In genomic region chr1:91313251-91313650, GRCm38 (mm10) we compare ENCODE assay signal across 10 mouse cellular contexts. TPM values are rescaled to one million over a fixed set of nuclear protein-coding genes. Genes with fewer than 3 reads are reported as not detected.
DNase-seq lines count a peak whose midpoint lies in the region; ATAC-seq and TF ChIP-seq lines count a peak whose summit lies in the region.
"Had no signal": no experiment of that assay in that cellular context is flagged by ENCODE, and none has a peak within 500 bp of the region (broad histone marks: within the 10 kb centered on the region; RNA-seq: fewer than 3 reads in every experiment).

No protein-coding gene starts in this region.

- no peak overlapping the region for H3K4me3 ChIP-seq in forebrain, postnatal 0 days (ENCODE audit: low read depth, low read length)
- H3K4me3 ChIP-seq in limb, embryonic 14.5 days (replicated peaks; ENCODE audit: low read length): no peak overlapping the region
- no peak overlapping the region for H3K4me3 ChIP-seq in liver, embryonic 12.5 days
- H3K4me3 ChIP-seq: liver, embryonic 13.5 days had no signal

- H3K27me3 ChIP-seq in forebrain, postnatal 0 days (ENCODE audit: insufficient read depth, low read length): no peaks in the 10 kb centered on the region
- H3K27me3 ChIP-seq in limb, embryonic 14.5 days (ENCODE audit: control insufficient read depth, insufficient read depth, low read length): no peaks in the 10 kb centered on the region
- no peaks in the 10 kb centered on the region for H3K27me3 ChIP-seq in liver, embryonic 12.5 days (replicated peaks)
- H3K27me3 ChIP-seq: liver, embryonic 13.5 days had no signal

- H3K27ac ChIP-seq in forebrain, postnatal 0 days (ENCODE audit: low read depth, low read length): peak overlapping the region; percentile 29; the same call in 1 of the 2 replicates
- peak overlapping the region; percentile 55; the same call in 1 of the 2 replicates for H3K27ac ChIP-seq in limb, embryonic 14.5 days (replicated peaks; ENCODE audit: low read depth, low read length)
- H3K27ac ChIP-seq in liver, embryonic 12.5 days: no peak overlapping the region
- H3K27ac ChIP-seq: hindbrain, postnatal 0 days; liver, embryonic 13.5 days had no signal

- H3K4me1 ChIP-seq in forebrain, postnatal 0 days (ENCODE audit: insufficient read depth): no peaks in the 10 kb centered on the region
- H3K4me1 ChIP-seq in limb, embryonic 14.5 days (ENCODE audit: control insufficient read depth, insufficient read depth, low read length): peaks cover 4% of the 10 kb centered on the region; the same call in 1 of the 2 replicates
- H3K4me1 ChIP-seq in liver, embryonic 12.5 days: no peaks in the 10 kb centered on the region

- whole genome bisulfite sequencing in forebrain, postnatal 0 days: 29% methylated on average over 5 of the region's 5 CpGs
- WGBS in limb, embryonic 14.5 days: 38% methylated on average over 5 of the region's 5 CpGs
- WGBS in liver, embryonic 12.5 days (ENCODE audit: insufficient replicate concordance): 73% methylated on average over 5 of the region's 5 CpGs

- peaks cover 24% of the 10 kb centered on the region for H3K36me3 ChIP-seq in forebrain, postnatal 0 days (ENCODE audit: insufficient read depth)
- peaks cover 30% of the 10 kb centered on the region for H3K36me3 ChIP-seq in limb, embryonic 14.5 days (ENCODE audit: control insufficient read depth, insufficient read depth, low read length)
- peaks cover 68% of the 10 kb centered on the region for H3K36me3 ChIP-seq in liver, embryonic 12.5 days

- H3K9ac ChIP-seq in forebrain, postnatal 0 days: no peak overlapping the region
- peak overlapping the region; percentile 5; the same call in 1 of the 2 replicates for H3K9ac ChIP-seq in limb, embryonic 14.5 days (ENCODE audit: low read depth, low read length, severe bottlenecking)
- H3K9ac ChIP-seq in liver, embryonic 12.5 days: no peak overlapping the region
- H3K9ac ChIP-seq: liver, embryonic 13.5 days had no signal

- no peak for TF ChIP-seq CTCF in forebrain, postnatal 0 days (IDR thresholded peaks at IDR 0.05; ENCODE audit: low read depth)

- no peak for TF ChIP-seq POLR2A in limb, embryonic 14.5 days (IDR thresholded peaks at IDR 0.05; ENCODE audit: borderline replicate concordance, extremely low read depth, insufficient read depth, insufficient read length)

- DNase-seq in heart, adult 18-20 months: peak; percentile 36 to 39
- no peak for DNase-seq in heart, adult 11 months
- DNase-seq in NIH3T3 (ENCODE audit: low read depth): peak; percentile 75
- DNase-seq in forebrain, postnatal 0 days: no peak
- DNase-seq in limb, embryonic 14.5 days (ENCODE audit: low spot score): peak; percentile 28
- DNase-seq in left cerebral cortex, adult 18-20 months (ENCODE audit: low spot score in 2 of 2): no peak
- no peak for DNase-seq in right cerebral cortex, postnatal 25 days
- DNase-seq: liver, embryonic 13.5 days had no signal

- 0 out of 2 replicates have a peak, but pooled peaks have one; percentile 25 for ATAC-seq in forebrain, postnatal 0 days
- ATAC-seq in limb, embryonic 14.5 days (ENCODE audit: low FRiP score, low read depth): peak; percentile 86
- ATAC-seq in liver, embryonic 12.5 days: no peak
- ATAC-seq: hindbrain, postnatal 0 days had no signal

- H3K9me3 ChIP-seq in forebrain, postnatal 0 days (ENCODE audit: low read length): no peaks in the 10 kb centered on the region
- no peaks in the 10 kb centered on the region for H3K9me3 ChIP-seq in limb, embryonic 14.5 days (ENCODE audit: control insufficient read depth, low read length)
- no peaks in the 10 kb centered on the region for H3K9me3 ChIP-seq in liver, embryonic 12.5 days (replicated peaks)
- H3K9me3 ChIP-seq: liver, embryonic 13.5 days had no signal

- H3K4me2 ChIP-seq in forebrain, postnatal 0 days (ENCODE audit: low read depth): no peak overlapping the region
- H3K4me2 ChIP-seq in limb, embryonic 14.5 days (replicated peaks; ENCODE audit: low read depth, low read length, severe bottlenecking): no peak overlapping the region
- H3K4me2 ChIP-seq in liver, embryonic 12.5 days: no peak overlapping the region
- H3K4me2 ChIP-seq: liver, embryonic 13.5 days had no signal

RNA-seq across cellular contexts. Expression of gene Espnl, which starts 8.6 kb away (rescaled TPM):
- total RNA-seq in heart, adult 18-20 months (2021): not detected
- 0.15 and 0.19 TPM in 2 replicates for total RNA-seq in forebrain, postnatal 0 days (2014; rRNA removed)
- polyA plus RNA-seq in forebrain, postnatal 0 days (2015; fragmentation: Nextera tagmentation; extraction: Ambion mirVana): 0.08 and 0.13 TPM in 2 replicates
- 0.08 and 0.10 TPM in 2 replicates for polyA plus RNA-seq in limb, embryonic 14.5 days (2012; rRNA removed)
- polyA plus RNA-seq in limb, embryonic 14.5 days (2014; fragmentation: Nextera tagmentation; extraction: Ambion mirVana): 0.03 and 0.08 TPM in 2 replicates
- polyA plus RNA-seq in liver, embryonic 12.5 days (2016; fragmentation: Nextera tagmentation; extraction: Ambion mirVana): 0.05 and 0.07 TPM in 2 replicates
- total RNA-seq in left cerebral cortex, adult 18-20 months (2021): under 1 TPM; 0.16 to 0.26 TPM
- polyA plus RNA-seq: liver, embryonic 13.5 days had no signal

RNA-seq across cellular contexts. Expression of gene Scly, which starts 15.1 kb away (rescaled TPM):
- total RNA-seq in heart, adult 18-20 months (2021): 10 to 100 TPM; 15.9 to 18.7 TPM
- total RNA-seq in forebrain, postnatal 0 days (2014; rRNA removed): 6.7 and 8.7 TPM in 2 replicates
- 5.4 and 6.4 TPM in 2 replicates for polyA plus RNA-seq in forebrain, postnatal 0 days (2015; fragmentation: Nextera tagmentation; extraction: Ambion mirVana)
- polyA plus RNA-seq in limb, embryonic 14.5 days (2012; rRNA removed): 13.5 and 15.0 TPM in 2 replicates
- polyA plus RNA-seq in limb, embryonic 14.5 days (2014; fragmentation: Nextera tagmentation; extraction: Ambion mirVana): 10.7 and 11.6 TPM in 2 replicates
- polyA plus RNA-seq in liver, embryonic 12.5 days (2016; fragmentation: Nextera tagmentation; extraction: Ambion mirVana): 28.8 and 30.0 TPM in 2 replicates
- total RNA-seq in left cerebral cortex, adult 18-20 months (2021): 10 to 100 TPM; 18.8 to 20.8 TPM

RNA-seq across cellular contexts. Expression of gene Klhl30, which starts 37.6 kb away (rescaled TPM):
- 10 to 100 TPM; 47.1 to 54.9 TPM for total RNA-seq in heart, adult 18-20 months (2021)
- 0.08 and 0.24 TPM in 2 replicates for total RNA-seq in forebrain, postnatal 0 days (2014; rRNA removed)
- polyA plus RNA-seq in forebrain, postnatal 0 days (2015; fragmentation: Nextera tagmentation; extraction: Ambion mirVana): 0.10 and 0.12 TPM in 2 replicates
- 4.1 and 4.6 TPM in 2 replicates for polyA plus RNA-seq in limb, embryonic 14.5 days (2012; rRNA removed)
- 3.3 and 3.7 TPM in 2 replicates for polyA plus RNA-seq in limb, embryonic 14.5 days (2014; fragmentation: Nextera tagmentation; extraction: Ambion mirVana)
- polyA plus RNA-seq in liver, embryonic 12.5 days (2016; fragmentation: Nextera tagmentation; extraction: Ambion mirVana): 0.11 TPM in 1 of 2 replicates, not detected in the other
- total RNA-seq in left cerebral cortex, adult 18-20 months (2021): under 1 TPM; 0.26 to 0.30 TPM

RNA-seq across cellular contexts. Expression of gene Erfe, which starts 53.0 kb away (rescaled TPM):
- total RNA-seq in heart, adult 18-20 months (2021): not detected
- total RNA-seq in forebrain, postnatal 0 days (2014; rRNA removed): 0.31 and 0.33 TPM in 2 replicates
- polyA plus RNA-seq in forebrain, postnatal 0 days (2015; fragmentation: Nextera tagmentation; extraction: Ambion mirVana): 0.09 and 0.21 TPM in 2 replicates
- 2.1 and 2.2 TPM in 2 replicates for polyA plus RNA-seq in limb, embryonic 14.5 days (2012; rRNA removed)
- 1.5 and 1.9 TPM in 2 replicates for polyA plus RNA-seq in limb, embryonic 14.5 days (2014; fragmentation: Nextera tagmentation; extraction: Ambion mirVana)
- 6.4 and 7.8 TPM in 2 replicates for polyA plus RNA-seq in liver, embryonic 12.5 days (2016; fragmentation: Nextera tagmentation; extraction: Ambion mirVana)
- under 1 TPM; 0.30 to 0.58 TPM for total RNA-seq in left cerebral cortex, adult 18-20 months (2021)

Comparison
In these comparisons a context has a peak if more than half of its experiments do, and no peak if none do; other contexts are left out.
1. DNase-seq: peak in heart, adult 18-20 months (2 of 2), NIH3T3 (single experiment) and limb, embryonic 14.5 days (single experiment); none in heart, adult 11 months (single experiment), forebrain, postnatal 0 days (single experiment), left cerebral cortex, adult 18-20 months (0 of 2) and right cerebral cortex, postnatal 25 days (single experiment).
2. RNA of gene Klhl30, which starts 37.6 kb away (total RNA-seq): 47.1 to 54.9 TPM in heart, adult 18-20 months; 0.26 to 0.30 TPM in left cerebral cortex, adult 18-20 months and 0.08 to 0.24 TPM in forebrain, postnatal 0 days; every median in the first group is over 10 times any median in the second.